Mouse (Mus musculus) layer of hippocampus, adult 2 months (tissue): ENCODE measurements around the gene Sephs2. TPM values are rescaled to one million over a fixed set of nuclear protein-coding genes. Genes with fewer than 3 reads are reported as not detected.

Experiments used
- DNase-seq, 2 experiments: peaks; one replicate each; pipeline ENCODE4 v3.0.0; 2022; ENCODE audit warnings: low spot score in 2 of 2
- H3K27ac ChIP-seq: fragments of 200-600 bp; 2 replicates; pipeline ENCODE4 v1.8.1; 2022
- H3K4me3 ChIP-seq: fragments of 200-600 bp; 2 replicates; pipeline ENCODE4 v1.8.1; 2022; ENCODE audit warnings: mild to moderate bottlenecking
- CTCF ChIP-seq: fragments of 200-600 bp; conservative IDR thresholded peaks from 2 replicates; pipeline ENCODE4 v1.8.1; 2022; ENCODE audit warnings: antibody characterized with exemption, mild to moderate bottlenecking, moderate library complexity
- total RNA-seq, 2 experiments: library from RNA; stranded (reverse); gene quantifications; 2 replicates each; pipeline ENCODE4 v1.2.3; 2021

Gene Sephs2
- total RNA-seq, 2 experiments from 2014 or later, result 40.0 to 46.7 TPM

GRCm38 (mm10) chr7:127223106-127223505 is 50.7 kb downstream of the Sephs2 start:
- DNase-seq, result no peak
- Histone ChIP-seq H3K27ac (no peak overlapping the region), H3K4me3 (no peak overlapping the region)
- no peak for TF ChIP-seq CTCF

Other genes starting within 250 kb of the Sephs2 start
- gene Maz, start 247.0 kb downstream of the Sephs2 start, total RNA-seq, result 100 to 1,000 TPM; 242 to 258 TPM
- 1 to 10 TPM; 4.1 to 9.9 TPM for gene Kif22, start 231.6 kb downstream of the Sephs2 start, total RNA-seq
- gene Zg16, start 186.7 kb downstream of the Sephs2 start, total RNA-seq, result not detected
- 1 to 10 TPM; 1.0 to 2.0 TPM for gene AI467606, start 182.7 kb downstream of the Sephs2 start, total RNA-seq
- gene Qprt, start 151.8 kb downstream of the Sephs2 start, total RNA-seq, result not detected
- gene Spn, start 136.2 kb downstream of the Sephs2 start, total RNA-seq, result under 1 TPM; 0.64 to 0.72 TPM
- 10 to 100 TPM; 88.4 to 97.0 TPM for gene Cd2bp2, start 78.0 kb downstream of the Sephs2 start, total RNA-seq
- gene Tbc1d10b, start 65.6 kb downstream of the Sephs2 start, total RNA-seq, result 100 to 1,000 TPM; 102 to 120 TPM
- 1 to 10 TPM; 1.3 to 1.9 TPM for gene Mylpf, start 65.2 kb downstream of the Sephs2 start, total RNA-seq
- gene Zfp553, start 41.0 kb downstream of the Sephs2 start, total RNA-seq, result 10 to 100 TPM; 18.6 to 21.7 TPM
- 1 to 10 TPM; 5.0 to 6.3 TPM for gene Sept1, start 40.9 kb downstream of the Sephs2 start, total RNA-seq
- gene Zfp771, start 29.8 kb downstream of the Sephs2 start, total RNA-seq, result 10 to 100 TPM; 68.3 to 69.2 TPM
- gene Dctpp1, start 13.3 kb downstream of the Sephs2 start, total RNA-seq, result 10 to 100 TPM; 18.3 to 23.8 TPM
- gene Itgal, start 22.2 kb upstream of the Sephs2 start, total RNA-seq, result under 1 TPM; 0.20 to 0.36 TPM
- gene Zfp768, start 71.5 kb upstream of the Sephs2 start, total RNA-seq, result 10 to 100 TPM; 11.4 to 11.8 TPM
- gene Zfp747, start 102.0 kb upstream of the Sephs2 start, total RNA-seq, result 1 to 10 TPM; 6.7 to 6.9 TPM
- 1 to 10 TPM; 3.1 to 4.2 TPM for gene 9130019O22Rik, start 113.1 kb upstream of the Sephs2 start, total RNA-seq
- 1 to 10 TPM; 7.5 to 8.0 TPM for gene E430018J23Rik, start 119.6 kb upstream of the Sephs2 start, total RNA-seq
- 1 to 10 TPM; 4.4 to 4.5 TPM for gene Zfp764, start 132.8 kb upstream of the Sephs2 start, total RNA-seq
- gene Zfp688, start 148.0 kb upstream of the Sephs2 start, total RNA-seq, result 10 to 100 TPM; 12.2 to 17.3 TPM
- gene Zfp689, start 175.1 kb upstream of the Sephs2 start, total RNA-seq, result 1 to 10 TPM; 5.0 to 7.6 TPM
- 10 to 100 TPM; 29.2 to 35.3 TPM for gene Prr14, start 185.6 kb upstream of the Sephs2 start, total RNA-seq
- gene Fbrs, start 205.1 kb upstream of the Sephs2 start, total RNA-seq, result 10 to 100 TPM; 60.3 to 72.5 TPM
- gene Srcap, start 237.9 kb upstream of the Sephs2 start, total RNA-seq, result 100 to 1,000 TPM; 118 to 127 TPM
- 10 to 100 TPM in 1 of 2 experiments, 1 to 10 TPM in 1; 9.0 to 12.0 TPM for gene Gm42715, start 245.5 kb upstream of the Sephs2 start, total RNA-seq